Mouse (Mus musculus) liver, embryonic 14.5 days (tissue): ENCODE measurements around the gene Vmo1.

Experiments
- CTCF ChIP-seq: IDR thresholded peaks from 2 replicates; pipeline ENCODE4 v1.5.1; 2016; ENCODE audit warnings: antibody characterized with exemption, low read depth, control low read depth
- EP300 ChIP-seq: IDR thresholded peaks from 2 replicates; pipeline ENCODE4 v1.6.1; 2016; ENCODE audit warnings: antibody characterized with exemption, low read depth

DNA sequence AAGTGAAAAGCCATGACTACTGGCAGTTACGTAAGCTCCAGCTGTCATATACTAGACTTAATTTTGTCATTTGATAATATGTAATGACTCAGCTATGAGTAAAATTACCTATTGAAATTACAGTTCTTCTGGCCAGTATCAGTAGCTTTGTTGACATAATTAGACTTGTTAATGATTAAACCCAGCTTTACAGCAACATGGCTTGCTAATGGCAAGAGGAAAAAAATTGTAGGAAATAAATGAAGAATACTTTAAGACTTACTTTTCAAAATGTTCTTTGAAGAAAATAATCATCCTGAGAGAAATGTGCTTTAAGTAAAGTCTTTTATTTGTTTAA lies 14.0 kb downstream of the Vmo1 start:
- TF ChIP-seq CTCF, result no peak
- no peak for TF ChIP-seq EP300
